Mouse (Mus musculus) heart, adult 2 months (tissue): ENCODE results near the gene Fchsd2. TPM values are rescaled to one million over a fixed set of nuclear protein-coding genes. Genes with fewer than 3 reads are reported as not detected.

Experiments used
- DNase-seq, 2 experiments: peaks; one replicate each; pipeline ENCODE4 v3.0.0; 2021
- H3K27ac ChIP-seq: fragments of 200-600 bp; 2 replicates; pipeline ENCODE4 v1.8.1; 2022
- H3K27me3 ChIP-seq: fragments of 200-500 bp; 2 replicates; pipeline ENCODE4 v1.6.1; 2012; ENCODE audit warnings: mild to moderate bottlenecking, low read length, inconsistent platforms, mixed read lengths; ENCODE audit not compliant: control insufficient read depth, insufficient read depth
- H3K36me3 ChIP-seq: fragments of 200-500 bp; 2 replicates; pipeline ENCODE4 v1.6.1; 2012; ENCODE audit warnings: low read length, inconsistent platforms; ENCODE audit not compliant: control insufficient read depth, insufficient read depth
- H3K4me1 ChIP-seq: fragments of 200-500 bp; 2 replicates; pipeline ENCODE4 v1.6.1; 2011; ENCODE audit warnings: low read length; ENCODE audit not compliant: control insufficient read depth, insufficient read depth
- H3K4me3 ChIP-seq: fragments of 200-600 bp; 2 replicates; pipeline ENCODE4 v1.8.1; 2022
- H3K79me2 ChIP-seq: fragments of 200-500 bp; replicated peaks from 2 replicates; pipeline ENCODE4 v1.6.1; 2012; ENCODE audit warnings: mild to moderate bottlenecking, inconsistent platforms, low read length, moderate library complexity, mixed read lengths; ENCODE audit not compliant: control insufficient read depth, insufficient read depth
- H3K9ac ChIP-seq: fragments of 200-500 bp; 2 replicates; pipeline ENCODE4 v1.6.1; 2012; ENCODE audit warnings: low read depth, mild to moderate bottlenecking, control low read depth, inconsistent platforms, low read length, mixed read lengths
- CTCF ChIP-seq: fragments of 200-600 bp; IDR thresholded peaks from 2 replicates; pipeline ENCODE4 v1.8.1; 2022; ENCODE audit warnings: antibody characterized with exemption, mild to moderate bottlenecking, moderate library complexity
- EP300 ChIP-seq: fragments of 200-500 bp; IDR thresholded peaks from 2 replicates; pipeline ENCODE4 v1.6.1; 2011; ENCODE audit warnings: low read depth, low read length, control low read depth; ENCODE audit not compliant: insufficient read depth
- POLR2A ChIP-seq: fragments of 200-500 bp; IDR thresholded peaks from 2 replicates; pipeline ENCODE4 v1.6.1; 2011; ENCODE audit warnings: mild to moderate bottlenecking, low read depth, low read length, control low read depth; ENCODE audit not compliant: insufficient read depth
- WGBS: fragments of 180-500 bp; shearing (Covaris S2); methylation state at CpG from one replicate; pipeline ENCODE4 v1.1.7; 2018; 5-methylcytosine and 5-hydroxymethylcytosine counted together
- intact Hi-C: fragments of 180-260 bp; cut with DNase I; formaldehyde crosslinking; loops from one replicate; pipeline ENCODE4 v1.15.1; 2025
- polyA plus RNA-seq: library from polyadenylated mRNA; depleted of rRNA; stranded (reverse); fragments of >200 nt; gene quantifications from 2 replicates; pipeline ENCODE4 v1.2.3, GENCODE M21; 2012
- total RNA-seq, 2 experiments: library from RNA; stranded (reverse); gene quantifications; 2 replicates each; pipeline ENCODE4 v1.2.3; 2021

Gene Fchsd2
- total and polyA plus RNA-seq, 3 experiments, result 5.6 to 22.4 (median 20.9) TPM

GRCm38 (mm10) chr7:101069271-101069670 lies 23.4 kb upstream of the Fchsd2 start:
- 94% methylated on average over 6 of the region's 6 CpGs for WGBS
- TF ChIP-seq CTCF (no peak), POLR2A (no peak), EP300 (no peak)
- H3K4me3 ChIP-seq, result no peak overlapping the region
- H3K36me3 ChIP-seq, result no peaks in the 10 kb centered on the region
- H3K9ac ChIP-seq, result no peak overlapping the region
- H3K27ac ChIP-seq, result no peak overlapping the region
- no peak for DNase-seq
- no peaks in the 10 kb centered on the region for H3K27me3 ChIP-seq
- peaks cover 9% of the 10 kb centered on the region for H3K4me1 ChIP-seq
- no peaks in the 10 kb centered on the region for H3K79me2 ChIP-seq
- intact Hi-C loops, result no loop called here

GRCm38 (mm10) chr7:101070406-101070805 lies 22.3 kb upstream of the Fchsd2 start:
- H3K27ac ChIP-seq, result no peak overlapping the region
- no peak for DNase-seq
- H3K79me2 ChIP-seq, result no peaks in the 10 kb centered on the region
- intact Hi-C loops, result no loop called here
- H3K4me1 ChIP-seq, result peaks cover 14% of the 10 kb centered on the region
- no peaks in the 10 kb centered on the region for H3K36me3 ChIP-seq
- no peaks in the 10 kb centered on the region for H3K27me3 ChIP-seq
- H3K9ac ChIP-seq, result no peak overlapping the region
- TF ChIP-seq CTCF, result no peak
- no peak for TF ChIP-seq POLR2A
- TF ChIP-seq EP300, result no peak
- 42% methylated on average over 4 of the region's 4 CpGs for WGBS
- no peak overlapping the region for H3K4me3 ChIP-seq

- Histone ChIP-seq H3K27ac (no peak overlapping the region), H3K4me3 (no peak overlapping the region), H3K79me2 (no peaks in the 10 kb centered on the region), H3K4me1 (peaks cover 14% of the 10 kb centered on the region), H3K36me3 (no peaks in the 10 kb centered on the region), H3K27me3 (no peaks in the 10 kb centered on the region), H3K9ac (no peak overlapping the region)
- TF ChIP-seq EP300 (no peak), POLR2A (no peak)
- WGBS, result 48% methylated on average over 6 of the region's 6 CpGs
- DNase-seq, result peak in 1 of 2 experiments; percentile 21
- intact Hi-C loops, result no loop called here
Observed at GRCm38 (mm10) chr7:101071020-101071419, 21.6 kb upstream of the Fchsd2 start.

- intact Hi-C loops, result no loop called here
- H3K79me2 ChIP-seq, result no peaks in the 10 kb centered on the region
- H3K4me1 ChIP-seq, result peaks cover 13% of the 10 kb centered on the region
- H3K27me3 ChIP-seq, result no peaks in the 10 kb centered on the region
- DNase-seq, result no peak
- TF ChIP-seq CTCF (no peak), EP300 (no peak)
- WGBS, result 70% methylated on average over 12 of the region's 12 CpGs
- no peaks in the 10 kb centered on the region for H3K36me3 ChIP-seq
- no peak overlapping the region for H3K4me3 ChIP-seq
- H3K27ac ChIP-seq, result no peak overlapping the region
- H3K9ac ChIP-seq, result no peak overlapping the region
Observed at GRCm38 (mm10) chr7:101072123-101072740, 20.4 kb upstream of the Fchsd2 start.

- H3K27ac ChIP-seq, result peak overlapping the region; percentile 9; the same call in 1 of the 2 replicates
- no peak overlapping the region for H3K4me3 ChIP-seq
Observed at GRCm38 (mm10) chr7:101074170-101074767, 18.4 kb upstream of the Fchsd2 start.

GRCm38 (mm10) chr7:101083562-101084166 lies 9.0 kb upstream of the Fchsd2 start:
- Histone ChIP-seq H3K9ac (no peak overlapping the region), H3K36me3 (peaks cover 8% of the 10 kb centered on the region), H3K4me1 (peaks cover 11% of the 10 kb centered on the region), H3K4me3 (no peak overlapping the region), H3K27ac (no peak overlapping the region; the same call in 1 of the 2 replicates), H3K79me2 (no peaks in the 10 kb centered on the region), H3K27me3 (no peaks in the 10 kb centered on the region)
- no peak for TF ChIP-seq POLR2A
- TF ChIP-seq CTCF, result no peak
- TF ChIP-seq EP300, result no peak
- 69% methylated on average over 9 of the region's 9 CpGs for WGBS
- DNase-seq, result no peak
- intact Hi-C loops, result no loop called here

More at GRCm38 (mm10) chr7:101074170-101074767, 18.4 kb upstream of the Fchsd2 start:
- peak in 1 of 2 experiments; percentile 34 for DNase-seq
- no peak overlapping the region for H3K9ac ChIP-seq
- peaks cover 10% of the 10 kb centered on the region for H3K4me1 ChIP-seq
- intact Hi-C loops, result no loop called here
- H3K36me3 ChIP-seq, result no peaks in the 10 kb centered on the region
- TF ChIP-seq POLR2A (no peak), EP300 (no peak), CTCF (no peak)
- H3K27me3 ChIP-seq, result no peaks in the 10 kb centered on the region
- 40% methylated on average over 8 of the region's 8 CpGs for WGBS
- H3K79me2 ChIP-seq, result no peaks in the 10 kb centered on the region
